Mouse (Mus musculus) right cerebral cortex, postnatal 4 days (tissue): ENCODE data around the gene Ankrd53.
"Not testable (repeated sequence)": the region's sequence is repeated elsewhere in the genome, so short reads cannot be mapped to it uniquely, and the experiment has no call there.

Source experiments
- DNase-seq: peaks from one replicate; pipeline ENCODE4 v3.0.0-alpha.2; 2022

Gene Ankrd53

GRCm38 (mm10) chr6:83768485-83768884, 6.0 kb downstream of the Ankrd53 start:
- no peak for DNase-seq

DNA sequence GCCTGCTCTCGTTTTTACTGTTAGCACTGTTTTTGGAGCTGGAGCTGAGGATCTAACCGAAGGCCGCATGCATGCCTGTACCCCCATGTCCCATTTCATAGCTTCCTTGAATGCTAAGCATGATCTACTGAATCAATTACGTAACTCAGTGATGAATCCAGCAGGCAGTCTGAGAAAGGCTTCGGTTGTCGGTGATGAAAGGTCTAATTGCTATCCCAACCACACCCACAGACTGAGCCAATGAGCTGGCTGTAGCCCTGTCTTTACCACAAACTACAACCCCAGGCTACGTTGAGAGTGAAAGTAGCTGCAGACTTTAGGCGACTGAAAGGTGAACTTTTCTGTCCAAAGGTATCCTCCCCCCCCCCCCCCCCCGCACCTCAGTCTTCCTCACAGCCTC, 11.7 kb downstream of the Ankrd53 start:
- no peak for DNase-seq

DNA sequence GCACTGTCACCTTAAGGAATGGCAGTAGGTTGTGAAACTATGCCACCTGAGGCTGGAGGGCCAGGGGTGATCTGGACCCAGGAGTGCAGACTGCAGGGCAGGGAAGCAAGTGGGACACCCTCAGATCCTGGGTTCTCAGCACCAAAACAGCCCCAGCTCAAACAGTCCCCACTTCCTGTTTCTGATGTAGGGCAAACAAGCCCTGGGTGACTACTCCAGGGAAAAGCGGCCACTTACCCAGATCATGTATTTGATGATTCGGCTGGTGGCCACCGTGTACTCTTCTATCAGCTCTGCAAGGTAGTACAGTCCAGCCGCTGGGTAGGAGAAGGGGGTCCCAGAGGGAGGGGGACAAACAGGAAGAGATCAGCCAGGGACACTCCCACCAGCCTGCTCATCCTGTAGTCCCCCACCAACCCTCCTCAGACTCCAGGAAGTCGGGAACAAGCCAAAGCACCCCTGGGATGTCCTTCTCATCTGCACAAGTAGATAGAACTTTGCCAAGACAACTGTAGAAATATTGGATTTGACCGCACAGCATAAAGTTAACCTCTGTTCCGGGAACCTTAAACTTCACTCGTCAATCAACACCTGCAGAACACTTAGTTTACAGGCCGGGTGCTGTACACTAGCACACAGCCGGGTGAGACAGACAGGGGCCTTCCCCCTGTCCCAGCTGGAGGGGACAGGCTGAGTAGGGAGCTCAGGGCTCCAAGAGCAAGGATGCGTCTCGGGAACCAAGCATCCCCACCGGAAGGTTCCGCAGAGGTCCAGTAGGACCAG, 12.5 kb downstream of the Ankrd53 start:
- peak; percentile 10 for DNase-seq

- peak; percentile 91 for DNase-seq
Observed at GRCm38 (mm10) chr6:83775638-83776293, 13.3 kb downstream of the Ankrd53 start, which contains the start of gene Tex261. Gene Tex261 (minus strand): TSS chr6:83775813.

DNA sequence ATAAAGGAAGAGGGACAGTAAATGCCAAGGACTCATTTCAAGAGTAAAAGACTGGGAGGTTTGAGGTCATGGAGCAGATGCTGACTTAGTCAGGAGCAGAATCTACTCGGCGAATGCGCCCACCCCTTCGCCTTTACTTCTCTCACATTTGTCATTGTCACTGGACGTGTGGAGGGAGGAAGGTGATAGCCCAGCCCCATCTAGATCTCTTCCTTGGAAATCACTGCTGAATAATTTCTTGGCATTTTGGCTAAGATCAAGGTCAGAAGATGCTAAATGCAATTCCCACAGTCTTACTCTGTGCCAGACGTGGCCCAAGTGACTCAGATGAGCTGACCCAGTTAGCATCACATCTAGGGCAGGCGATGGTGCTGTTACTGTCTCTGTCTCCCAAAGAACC, 15.9 kb downstream of the Ankrd53 start:
- DNase-seq: no peak

- DNase-seq: peak; percentile 18
Observed at GRCm38 (mm10) chr6:83779026-83779425, 16.6 kb downstream of the Ankrd53 start.

DNA sequence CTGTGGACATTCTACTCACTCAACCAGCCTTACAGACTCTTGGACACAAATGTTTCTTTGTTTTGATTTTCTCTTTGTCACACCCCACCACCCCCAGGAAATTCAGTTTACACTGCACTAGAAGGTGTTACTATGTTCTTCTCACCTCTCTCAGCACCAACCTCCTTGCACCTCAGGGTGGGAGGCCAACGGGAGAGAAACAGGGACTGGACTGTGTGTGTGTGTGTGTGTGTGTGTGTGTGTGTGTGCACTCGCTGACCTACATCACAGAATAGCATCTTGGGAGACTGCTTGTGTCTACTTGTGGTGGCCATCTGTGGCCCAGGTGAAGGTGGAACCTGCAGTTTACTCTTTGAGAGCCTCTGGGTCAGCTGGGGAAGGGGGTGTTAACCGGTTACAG, 24.0 kb downstream of the Ankrd53 start:
- no peak for DNase-seq

DNA sequence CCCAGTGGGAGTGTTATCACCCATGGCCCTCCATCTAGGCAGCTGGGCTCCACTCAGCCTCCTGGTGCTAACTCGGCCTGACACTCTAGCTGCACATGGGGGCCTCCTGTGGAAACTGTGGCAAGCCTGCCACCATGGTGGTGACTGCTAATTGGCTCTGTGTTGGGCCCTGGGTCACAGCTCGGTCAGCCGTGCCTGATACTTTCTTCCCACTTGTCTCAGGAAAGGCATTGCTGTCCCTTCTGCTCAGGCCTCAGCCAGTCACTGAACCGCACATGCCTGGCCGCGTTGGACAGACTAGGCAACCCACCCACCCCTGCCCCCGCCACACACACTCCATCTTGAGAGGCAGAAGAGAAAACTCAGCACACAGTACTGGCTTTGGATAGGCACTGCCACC, 26.1 kb downstream of the Ankrd53 start:
- DNase-seq: no peak

GRCm38 (mm10) chr6:83790533-83790932, 28.1 kb downstream of the Ankrd53 start:
- DNase-seq: not testable (repeated sequence)

GRCm38 (mm10) chr6:83791251-83791890, 28.9 kb downstream of the Ankrd53 start:
- peak; percentile 0 for DNase-seq

DNA sequence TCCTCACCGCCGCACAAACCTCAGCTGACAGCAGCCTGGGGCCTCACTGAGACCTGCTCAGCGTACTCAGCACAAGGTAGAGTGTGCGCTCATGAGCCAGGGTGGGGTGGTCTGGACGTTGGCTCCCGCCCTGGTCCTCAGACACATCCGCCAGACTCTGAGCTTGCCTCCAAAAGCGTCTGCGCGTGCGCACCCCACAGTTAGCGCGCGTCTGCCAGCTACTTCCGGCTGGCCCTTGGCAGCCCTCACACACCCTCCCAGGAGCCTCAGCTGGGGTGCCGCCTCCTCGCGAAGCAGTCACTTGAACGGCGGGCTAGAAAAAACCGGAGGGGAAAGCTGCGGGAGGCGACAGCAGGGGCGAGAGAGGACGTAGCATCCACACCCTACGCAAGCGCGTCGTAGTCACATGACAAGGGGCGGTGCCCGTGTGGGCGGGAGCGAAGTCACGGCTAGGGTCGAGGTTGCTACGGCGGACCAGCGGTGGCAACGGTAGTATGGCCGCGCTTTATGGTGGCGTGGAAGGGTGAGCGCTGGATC, 32.4 kb downstream of the Ankrd53 start, which contains the start of gene Nagk:
TSS of gene Nagk (plus strand) at position 223 of the 537 bp plus-strand sequence.
- peak; percentile 94 for DNase-seq

DNA sequence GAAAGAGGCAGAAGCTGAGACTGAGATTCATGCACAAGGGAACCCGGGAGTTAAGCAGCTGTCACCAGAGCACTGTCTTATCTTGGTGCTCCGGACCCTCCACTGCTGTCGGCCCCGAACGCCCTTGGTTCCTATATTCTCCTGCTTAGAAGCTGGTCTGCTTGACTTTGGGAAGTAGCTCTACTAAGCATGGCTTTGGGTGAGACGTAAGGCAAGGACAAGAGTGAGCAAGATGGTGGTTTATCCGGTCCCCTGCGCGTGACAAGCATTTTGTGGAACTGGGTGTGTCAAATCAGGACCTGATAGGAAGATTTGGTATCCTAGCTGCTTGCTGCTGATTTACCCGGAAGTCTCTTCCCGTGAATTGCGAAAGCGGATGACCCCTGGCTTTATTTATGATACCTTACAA, 33.1 kb downstream of the Ankrd53 start:
- DNase-seq: peak; percentile 35

GRCm38 (mm10) chr6:83796686-83797085, 34.2 kb downstream of the Ankrd53 start:
- DNase-seq: no peak

DNA sequence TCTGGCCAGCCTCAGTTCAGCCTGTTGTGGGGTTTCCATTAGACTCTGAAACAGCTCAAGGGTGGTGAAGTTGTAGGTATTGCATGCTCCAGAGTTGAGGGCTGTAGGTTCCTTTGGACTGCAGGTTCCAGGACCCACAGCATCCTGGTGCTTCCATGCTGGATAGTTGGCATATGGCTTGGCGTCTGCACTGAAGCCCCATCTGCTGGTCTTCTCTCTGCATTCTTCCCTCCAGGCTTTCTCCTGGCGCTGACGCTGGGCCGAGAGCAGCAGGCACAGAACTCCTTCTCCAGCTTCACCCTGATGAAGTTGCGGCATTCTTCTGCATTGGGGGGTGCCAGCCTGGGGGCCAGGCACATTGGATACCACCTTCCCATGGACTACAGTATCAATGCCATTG, 39.6 kb downstream of the Ankrd53 start:
- DNase-seq: no peak

DNA sequence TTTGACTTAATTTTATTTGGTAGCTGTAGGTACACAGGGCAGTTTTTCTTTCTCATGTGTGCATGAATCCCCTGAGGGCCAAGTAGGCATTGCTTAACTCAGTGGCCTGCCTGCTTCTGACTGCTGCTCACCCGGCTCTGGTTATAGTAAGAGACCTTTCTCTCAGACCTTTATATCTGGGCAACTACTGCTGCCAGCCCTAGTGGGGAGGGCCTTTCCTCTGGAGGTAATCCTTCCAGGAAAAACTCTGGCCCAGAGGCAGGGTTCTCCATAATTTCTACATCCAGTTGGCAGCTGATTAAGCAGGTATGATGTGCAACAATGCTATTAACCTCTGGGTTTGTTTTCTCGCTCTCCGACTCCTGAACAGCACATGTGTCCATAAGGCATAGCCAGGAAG, 40.4 kb downstream of the Ankrd53 start:
- no peak for DNase-seq

DNA sequence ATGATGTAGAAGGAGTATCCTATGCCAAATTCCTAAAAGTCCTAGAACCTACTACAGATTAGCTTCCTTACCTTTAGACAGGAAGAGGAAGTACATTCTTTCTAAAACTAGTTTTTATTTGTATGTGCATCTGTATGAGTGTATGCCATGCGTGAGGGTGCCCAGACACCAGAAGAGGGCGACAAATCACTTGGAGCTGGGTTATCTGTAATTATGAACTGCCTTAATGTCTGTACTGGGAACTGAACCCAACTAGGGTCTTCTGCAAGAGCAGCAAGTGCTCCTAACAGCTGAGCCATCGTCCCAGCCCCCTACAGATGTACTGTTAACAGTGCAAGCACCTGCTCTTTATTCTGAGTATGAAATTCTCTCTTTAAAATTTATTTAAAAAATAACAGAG, 53.4 kb downstream of the Ankrd53 start:
- DNase-seq: no peak
